Mouse (Mus musculus): Measurements from ENCODE around the gene Tsc22d4. TPM values are rescaled to one million over a fixed set of nuclear protein-coding genes. Genes with fewer than 3 reads are reported as not detected.
A peak's percentile ranks its signal among the peaks of the same experiment; 100 is the strongest.

The Tsc22d4 gene
- polyA plus RNA-seq, 1 experiment from 2014 or later, result 138 TPM

DNA sequence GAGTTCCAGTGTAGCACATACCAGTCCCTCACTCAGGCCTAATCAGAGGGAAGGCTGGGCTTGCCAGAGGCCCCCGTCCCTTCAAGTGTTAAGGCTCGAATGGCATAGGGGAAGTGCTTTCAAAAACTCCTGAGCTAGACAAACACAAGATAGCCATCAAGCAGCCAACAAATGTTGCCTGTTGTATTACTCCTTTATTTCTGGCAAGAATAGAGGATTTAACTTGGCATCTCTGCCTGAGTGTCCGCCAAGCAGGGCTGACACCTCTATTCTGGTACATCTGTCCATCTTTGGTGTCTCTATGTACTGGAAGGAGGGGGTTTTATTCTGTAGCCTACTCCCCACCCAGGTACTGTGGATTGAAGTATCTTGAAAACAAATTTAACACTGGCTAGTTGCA lies 10.6 kb downstream of the Tsc22d4 start:
- no peak for ATAC-seq (ENCODE audit: insufficient read depth, low FRiP score, low read depth)
- no peak overlapping the region for H3K9ac ChIP-seq
- H3K27ac ChIP-seq, result no peak overlapping the region
- no peak overlapping the region for H3K4me3 ChIP-seq (replicated peaks)
- WGBS, result 69% methylated on average over 3 of the region's 3 CpGs
- peaks cover 61% of the 10 kb centered on the region for H3K36me3 ChIP-seq
- H3K4me1 ChIP-seq, result peaks cover 18% of the 10 kb centered on the region; the same call in 1 of the 2 replicates
- H3K9me3 ChIP-seq, result no peaks in the 10 kb centered on the region
- H3K27me3 ChIP-seq (replicated peaks), result no peaks in the 10 kb centered on the region
- H3K4me2 ChIP-seq, result no peak overlapping the region

DNA sequence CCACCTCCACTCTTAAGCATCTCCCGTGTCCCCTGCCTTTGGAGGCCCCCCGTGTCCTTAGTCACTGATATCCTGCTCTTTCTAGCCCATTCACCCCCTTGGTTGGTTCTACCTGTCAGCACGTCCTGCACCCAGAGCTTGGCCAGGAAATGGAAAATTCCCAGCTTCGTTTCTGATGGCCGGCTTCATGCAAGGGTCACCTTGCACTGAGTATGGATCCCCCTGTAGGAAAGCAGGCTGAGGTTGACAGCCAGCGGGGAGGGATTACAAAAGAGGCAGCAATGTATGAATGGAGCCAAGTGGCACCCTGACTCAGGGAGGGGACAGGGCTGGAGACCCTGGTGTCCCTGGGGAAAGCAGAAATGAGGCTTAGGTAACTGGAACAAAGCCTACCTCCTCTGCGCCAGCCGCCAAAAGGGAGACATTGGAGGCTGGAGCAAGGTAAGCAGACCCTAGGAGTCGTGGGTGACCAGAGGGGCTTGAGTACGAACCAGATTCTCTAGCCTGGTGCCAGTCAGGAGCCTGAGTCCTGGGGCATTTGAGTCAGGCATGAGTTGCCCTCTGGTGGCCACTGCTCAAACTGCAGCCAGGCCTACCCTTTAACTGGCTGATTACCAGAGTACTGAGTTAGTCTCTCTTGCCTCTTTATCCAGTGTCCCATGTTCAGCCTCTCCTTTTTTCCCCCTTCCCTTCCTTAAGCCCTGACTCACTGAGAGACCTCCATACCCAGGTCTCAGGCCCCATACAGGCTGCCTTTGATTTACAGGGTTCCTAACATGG lies 11.5 kb downstream of the Tsc22d4 start:
- Histone ChIP-seq H3K9ac (no peak overlapping the region), H3K4me2 (no peak overlapping the region), H3K4me1 (peaks cover 18% of the 10 kb centered on the region; the same call in 1 of the 2 replicates), H3K9me3 (no peaks in the 10 kb centered on the region), H3K27ac (no peak overlapping the region), H3K4me3 (replicated peaks) (no peak overlapping the region), H3K27me3 (replicated peaks) (no peaks in the 10 kb centered on the region), H3K36me3 (peaks cover 52% of the 10 kb centered on the region)
- no peak for ATAC-seq (ENCODE audit: insufficient read depth, low FRiP score, low read depth)
- 42% methylated on average over 10 of the region's 10 CpGs for WGBS

GRCm38 (mm10) chr5:137757887-137758286 lies 12.4 kb downstream of the Tsc22d4 start:
- peaks cover 18% of the 10 kb centered on the region; the same call in 1 of the 2 replicates for H3K4me1 ChIP-seq
- H3K36me3 ChIP-seq, result peaks cover 46% of the 10 kb centered on the region
- no peaks in the 10 kb centered on the region for H3K27me3 ChIP-seq (replicated peaks)
- 76% methylated on average over 6 of the region's 6 CpGs for WGBS
- no peak for ATAC-seq (ENCODE audit: insufficient read depth, low FRiP score, low read depth)
- H3K4me2 ChIP-seq, result no peak overlapping the region
- no peak overlapping the region for H3K27ac ChIP-seq
- no peak overlapping the region for H3K4me3 ChIP-seq (replicated peaks)
- no peaks in the 10 kb centered on the region for H3K9me3 ChIP-seq
- no peak overlapping the region for H3K9ac ChIP-seq

DNA sequence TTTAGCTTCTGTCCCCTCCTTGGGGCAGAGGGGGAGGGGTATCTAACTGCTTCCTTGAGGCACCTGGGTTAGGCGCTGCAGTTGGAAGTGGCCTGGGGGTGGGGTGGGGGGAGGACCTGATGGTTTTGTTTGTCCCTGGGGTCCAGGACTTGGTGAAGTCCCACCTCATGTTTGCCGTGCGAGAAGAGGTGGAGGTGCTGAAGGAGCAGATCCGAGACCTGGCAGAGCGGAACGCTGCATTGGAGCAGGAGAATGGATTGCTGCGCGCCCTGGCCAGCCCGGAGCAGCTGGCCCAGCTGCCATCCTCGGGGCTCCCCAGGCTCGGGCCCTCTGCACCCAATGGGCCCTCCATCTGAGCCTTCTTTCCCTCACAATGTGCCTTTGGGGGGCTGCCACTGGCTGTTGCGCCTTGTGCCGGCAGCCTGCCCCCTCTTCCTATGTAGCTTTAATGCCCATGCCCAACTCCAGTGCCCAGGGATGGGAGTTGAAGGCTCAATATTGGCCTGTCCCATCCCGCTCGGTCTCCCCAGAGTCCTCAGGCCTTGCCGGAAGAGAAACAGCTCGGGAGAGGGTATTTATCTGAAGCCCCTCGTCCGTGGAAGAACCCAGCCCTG lies 13.5 kb downstream of the Tsc22d4 start:
- Histone ChIP-seq H3K9me3 (no peaks in the 10 kb centered on the region), H3K4me2 (no peak overlapping the region), H3K27me3 (replicated peaks) (no peaks in the 10 kb centered on the region), H3K27ac (no peak overlapping the region), H3K4me1 (peaks cover 11% of the 10 kb centered on the region; the same call in 1 of the 2 replicates), H3K36me3 (peaks cover 35% of the 10 kb centered on the region), H3K9ac (no peak overlapping the region), H3K4me3 (replicated peaks) (no peak overlapping the region)
- ATAC-seq (ENCODE audit: insufficient read depth, low FRiP score, low read depth), result no peak
- WGBS, result 90% methylated on average over 19 of the region's 19 CpGs

GRCm38 (mm10) chr5:137759971-137760412 lies 14.5 kb downstream of the Tsc22d4 start:
- peak overlapping the region; percentile 26; the same call in 1 of the 2 replicates for H3K27ac ChIP-seq
- 37% methylated on average over 4 of the region's 4 CpGs for WGBS
- no peak overlapping the region for H3K4me2 ChIP-seq
- H3K9me3 ChIP-seq, result no peaks in the 10 kb centered on the region
- H3K9ac ChIP-seq, result no peak overlapping the region
- H3K4me3 ChIP-seq (replicated peaks), result no peak overlapping the region
- H3K27me3 ChIP-seq (replicated peaks), result no peaks in the 10 kb centered on the region
- peaks cover 35% of the 10 kb centered on the region for H3K36me3 ChIP-seq
- H3K4me1 ChIP-seq, result peaks cover 11% of the 10 kb centered on the region; the same call in 1 of the 2 replicates
- peak; percentile 74; the same call in 1 of the 2 replicates for ATAC-seq (ENCODE audit: insufficient read depth, low FRiP score, low read depth)

DNA sequence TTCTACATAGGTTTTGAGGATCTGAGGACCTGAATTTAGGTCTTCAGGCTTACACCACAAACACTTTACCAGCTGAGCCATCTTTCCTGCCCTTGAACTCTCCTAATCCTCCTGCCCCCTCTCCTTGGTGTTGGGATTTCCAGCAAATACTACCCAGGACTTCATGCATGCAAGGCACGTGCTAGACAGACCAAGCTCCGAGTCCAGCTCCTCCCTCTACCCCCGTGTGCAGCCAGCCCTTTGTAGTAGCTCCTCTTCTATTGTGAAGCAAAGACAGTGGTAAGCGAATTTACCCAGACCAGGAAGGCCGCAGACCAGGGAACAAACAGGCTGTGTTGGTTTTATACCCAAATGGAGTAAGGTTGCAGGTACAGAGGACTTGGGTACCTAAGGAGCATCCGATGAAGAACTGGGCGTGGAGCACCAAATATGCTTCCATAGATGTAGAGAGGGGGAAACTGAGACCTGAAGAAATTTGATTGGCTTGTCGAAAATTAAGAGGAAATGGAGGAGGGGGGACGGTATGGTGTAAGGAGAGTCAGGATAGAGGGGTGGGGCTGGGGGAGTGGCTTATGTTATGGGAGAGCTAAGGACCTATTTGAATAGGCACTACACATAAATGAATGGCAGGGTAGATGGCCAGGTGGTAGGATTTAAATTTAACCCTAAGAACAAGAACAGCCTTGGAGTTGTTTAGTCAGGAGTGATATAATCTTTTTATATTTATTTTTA lies 19.2 kb downstream of the Tsc22d4 start:
- no peak for ATAC-seq (ENCODE audit: insufficient read depth, low FRiP score, low read depth)
- H3K36me3 ChIP-seq, result 0 out of 2 replicates have a peak, but pooled peaks cover 3% of the 10 kb centered on the region
- H3K4me3 ChIP-seq (replicated peaks), result no peak overlapping the region
- H3K4me1 ChIP-seq, result peaks cover 7% of the 10 kb centered on the region; the same call in 1 of the 2 replicates
- H3K9me3 ChIP-seq, result no peaks in the 10 kb centered on the region
- H3K27ac ChIP-seq, result no peak overlapping the region
- 51% methylated on average over 9 of the region's 9 CpGs for WGBS
- H3K27me3 ChIP-seq (replicated peaks), result no peaks in the 10 kb centered on the region
- no peak overlapping the region for H3K4me2 ChIP-seq
- no peak overlapping the region for H3K9ac ChIP-seq

- no peak for ATAC-seq (ENCODE audit: insufficient read depth, low FRiP score, low read depth)
- H3K27ac ChIP-seq, result no peak overlapping the region
- H3K9ac ChIP-seq, result no peak overlapping the region
- no peaks in the 10 kb centered on the region for H3K27me3 ChIP-seq (replicated peaks)
- H3K4me3 ChIP-seq (replicated peaks), result no peak overlapping the region
- no peaks in the 10 kb centered on the region for H3K4me1 ChIP-seq
- no peaks in the 10 kb centered on the region for H3K9me3 ChIP-seq
- 55% methylated on average over 3 of the region's 3 CpGs for WGBS
- H3K4me2 ChIP-seq, result no peak overlapping the region
- no peaks in the 10 kb centered on the region for H3K36me3 ChIP-seq
Measured at GRCm38 (mm10) chr5:137766270-137766669, 20.7 kb downstream of the Tsc22d4 start.

DNA sequence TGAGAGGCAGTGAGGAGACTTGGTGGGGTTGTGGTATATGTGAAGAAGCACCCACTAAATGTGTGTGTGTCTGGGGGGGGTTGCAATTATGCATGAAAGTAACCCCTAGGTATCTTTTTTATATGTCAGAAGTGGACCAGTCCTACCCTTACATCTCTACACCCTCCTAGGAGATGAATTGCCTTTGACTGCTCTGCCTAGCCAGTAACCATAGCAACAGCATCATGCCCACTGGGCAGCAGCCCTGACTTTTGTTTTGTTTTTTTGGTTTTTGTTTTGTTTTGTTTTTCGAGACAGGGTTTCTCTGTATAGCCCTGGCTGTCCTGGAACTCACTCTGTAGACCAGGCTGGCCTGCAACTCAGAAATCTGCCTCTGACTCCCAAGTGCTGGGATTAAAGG lies 22.9 kb downstream of the Tsc22d4 start:
- no peak overlapping the region for H3K4me2 ChIP-seq
- no peak overlapping the region for H3K9ac ChIP-seq
- no peak for ATAC-seq (ENCODE audit: insufficient read depth, low FRiP score, low read depth)
- H3K27ac ChIP-seq, result no peak overlapping the region
- no peaks in the 10 kb centered on the region for H3K36me3 ChIP-seq
- H3K4me3 ChIP-seq (replicated peaks), result no peak overlapping the region
- WGBS, result 60% methylated on average over 1 of the region's 1 CpGs
- H3K27me3 ChIP-seq (replicated peaks), result no peaks in the 10 kb centered on the region
- no peaks in the 10 kb centered on the region for H3K9me3 ChIP-seq
- no peaks in the 10 kb centered on the region for H3K4me1 ChIP-seq

DNA sequence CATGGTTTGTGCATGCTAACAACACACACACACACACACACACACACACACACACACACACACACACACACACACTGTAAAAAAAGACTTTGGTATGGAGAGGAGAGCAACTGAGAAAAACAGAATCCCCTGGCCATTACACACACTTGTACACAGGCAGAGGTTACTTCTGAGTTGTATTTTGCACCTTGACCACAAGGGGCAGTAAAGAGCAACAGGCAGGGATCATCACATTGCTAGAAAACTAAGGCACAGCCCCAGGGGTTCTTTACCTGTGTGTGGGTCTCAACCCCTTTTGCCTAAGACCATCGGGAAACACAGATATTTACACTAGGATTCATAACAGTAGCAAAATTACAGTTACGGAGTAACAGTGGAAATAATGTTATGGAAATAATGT lies 25.2 kb downstream of the Tsc22d4 start:
- Histone ChIP-seq H3K4me1 (no peaks in the 10 kb centered on the region), H3K9me3 (no peaks in the 10 kb centered on the region), H3K27ac (no peak overlapping the region), H3K36me3 (no peaks in the 10 kb centered on the region), H3K4me3 (replicated peaks) (no peak overlapping the region), H3K4me2 (no peak overlapping the region), H3K9ac (no peak overlapping the region), H3K27me3 (replicated peaks) (no peaks in the 10 kb centered on the region)
- WGBS, result 34% methylated on average over 2 of the region's 2 CpGs
- ATAC-seq (ENCODE audit: insufficient read depth, low FRiP score, low read depth), result 0 out of 2 replicates have a peak, but pooled peaks have one; percentile 16

DNA sequence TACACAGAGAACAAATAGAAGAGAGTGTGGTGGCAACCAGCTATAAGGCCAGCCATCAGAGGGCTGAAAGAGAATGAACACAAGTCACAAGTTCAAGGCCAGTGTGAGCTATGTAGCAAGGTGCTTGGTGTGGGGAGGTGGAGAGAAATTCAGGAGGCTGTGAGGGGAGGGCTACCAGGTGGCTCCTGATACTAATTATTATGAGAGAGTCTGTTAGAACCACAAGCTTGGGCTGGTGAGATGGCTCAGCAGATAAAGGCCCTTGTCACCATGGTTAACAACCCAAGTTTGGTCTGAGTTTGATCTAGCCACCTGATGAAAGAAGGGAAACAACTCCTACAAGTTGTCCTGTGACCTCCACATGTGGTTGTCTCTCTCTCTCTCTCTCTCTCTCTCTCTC lies 27.2 kb downstream of the Tsc22d4 start:
- H3K27ac ChIP-seq, result no peak overlapping the region
- ATAC-seq (ENCODE audit: insufficient read depth, low FRiP score, low read depth), result no peak
- no peaks in the 10 kb centered on the region for H3K27me3 ChIP-seq (replicated peaks)
- H3K9me3 ChIP-seq, result no peaks in the 10 kb centered on the region
- no peak overlapping the region for H3K9ac ChIP-seq
- no peak overlapping the region for H3K4me3 ChIP-seq (replicated peaks)
- no peak overlapping the region for H3K4me2 ChIP-seq
- H3K4me1 ChIP-seq, result 0 out of 2 replicates have a peak, but pooled peaks cover 8% of the 10 kb centered on the region
- H3K36me3 ChIP-seq, result no peaks in the 10 kb centered on the region

DNA sequence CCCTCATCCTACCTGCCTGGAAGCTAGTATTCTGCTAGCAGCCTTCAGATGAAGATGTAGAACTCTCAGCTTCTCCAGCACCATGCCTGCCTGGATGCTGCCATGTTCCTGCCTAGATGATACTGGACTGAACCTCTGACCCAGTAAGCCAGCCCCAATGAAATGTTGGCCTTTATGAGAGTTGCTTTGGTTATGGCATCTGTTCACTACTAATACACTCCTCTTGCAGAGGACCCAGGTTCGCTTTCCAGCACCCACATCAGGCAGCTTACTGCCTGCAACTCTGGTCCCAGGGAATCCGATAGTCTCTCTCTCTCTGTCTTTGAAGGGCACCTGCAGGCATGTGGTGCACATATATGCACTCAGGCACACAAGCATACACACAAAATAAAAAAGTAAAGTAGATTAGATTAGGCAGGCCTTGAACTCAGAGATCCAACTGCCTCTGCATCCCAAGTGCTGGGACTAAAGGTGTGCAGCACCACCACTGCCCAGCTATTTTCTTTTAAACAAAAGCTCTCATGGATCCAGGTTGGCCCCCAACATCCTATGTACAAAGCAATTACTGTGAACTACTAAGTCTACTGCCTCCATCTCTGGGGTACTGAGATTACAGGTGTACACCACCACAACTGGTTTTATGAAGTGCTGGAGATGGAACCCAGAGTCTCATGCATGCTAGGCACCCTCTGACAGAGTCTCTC lies 30.2 kb downstream of the Tsc22d4 start:
- Histone ChIP-seq H3K9me3 (no peaks in the 10 kb centered on the region), H3K36me3 (no peaks in the 10 kb centered on the region), H3K4me1 (peaks cover 16% of the 10 kb centered on the region), H3K4me3 (replicated peaks) (no peak overlapping the region), H3K27ac (peak overlapping the region; percentile 71), H3K4me2 (no peak overlapping the region), H3K27me3 (replicated peaks) (no peaks in the 10 kb centered on the region), H3K9ac (no peak overlapping the region)
- ATAC-seq (ENCODE audit: insufficient read depth, low FRiP score, low read depth), result no peak
- 89% methylated on average over 2 of the region's 2 CpGs for WGBS
